Mouse (Mus musculus) olfactory bulb, adult 2 months (tissue): ENCODE data around the gene Gm11032.

Experiments used
- CTCF ChIP-seq: fragments of 200-500 bp; IDR thresholded peaks from 2 replicates; pipeline ENCODE4 v1.5.1; 2012; ENCODE audit warnings: low read depth, mild to moderate bottlenecking, low read length, moderate library complexity; ENCODE audit not compliant: insufficient read depth
- POLR2A ChIP-seq: fragments of 200-500 bp; IDR thresholded peaks from 2 replicates; pipeline ENCODE4 v1.6.1; 2012; ENCODE audit warnings: mild to moderate bottlenecking, low read depth, low read length, moderate library complexity; ENCODE audit not compliant: insufficient read depth

DNA sequence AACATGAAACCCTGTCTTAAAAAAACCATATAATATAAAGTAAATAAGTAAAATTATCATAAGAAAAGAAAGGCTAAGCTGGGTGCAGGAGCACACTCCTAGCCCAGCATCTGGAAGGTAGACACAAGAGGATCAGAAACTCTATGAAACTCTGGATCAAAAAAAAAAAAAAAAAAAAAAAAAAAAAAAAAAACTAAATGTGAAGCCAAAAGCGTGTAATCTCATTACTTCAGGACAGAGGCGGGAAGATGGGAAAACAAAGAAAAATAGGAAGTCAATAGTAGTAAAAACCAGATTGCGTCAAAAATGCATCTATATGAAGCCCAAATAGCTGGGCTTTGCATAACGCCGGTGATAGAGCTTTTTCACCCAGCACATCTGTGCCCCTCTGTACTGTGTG, 18.0 kb upstream of the Gm11032 start:
- TF ChIP-seq POLR2A, result no peak
- TF ChIP-seq CTCF, result no peak
